Mouse (Mus musculus) bone marrow, adult 2 months (tissue): ENCODE measurements around the gene Gpsm3.

ENCODE experiments used
- CTCF ChIP-seq: fragments of 200-500 bp; IDR thresholded peaks from 2 replicates; pipeline ENCODE4 v1.5.1; 2011; ENCODE audit warnings: low read length, control low read depth; ENCODE audit not compliant: control insufficient read depth, insufficient read depth
- POLR2A ChIP-seq: fragments of 200-500 bp; IDR thresholded peaks from 2 replicates; pipeline ENCODE4 v1.6.1; 2011; ENCODE audit warnings: low read depth, mild to moderate bottlenecking, control low read depth, low read length, borderline replicate concordance; ENCODE audit not compliant: control insufficient read depth

- TF ChIP-seq CTCF (no peak), POLR2A (no peak)
Observed at GRCm38 (mm10) chr17:34569919-34570318, 19.7 kb upstream of the Gpsm3 start.
